Mouse (Mus musculus): ENCODE results near the gene Srpk2.
"Not testable (repeated sequence)": the region's sequence is repeated elsewhere in the genome, so short reads cannot be mapped to it uniquely, and the experiment has no call there.

The Srpk2 gene

GRCm38 (mm10) chr5:23672136-23672535 lies 12.3 kb downstream of the Srpk2 start:
- DNase-seq (ENCODE audit: low spot score): no peak

- DNase-seq (ENCODE audit: low spot score): no peak
Observed at GRCm38 (mm10) chr5:23670880-23671279, 13.5 kb downstream of the Srpk2 start.

GRCm38 (mm10) chr5:23665906-23666305 lies 18.5 kb downstream of the Srpk2 start:
- DNase-seq (ENCODE audit: low spot score): no peak

GRCm38 (mm10) chr5:23661191-23661590 lies 23.2 kb downstream of the Srpk2 start:
- no peak for DNase-seq (ENCODE audit: low spot score)

GRCm38 (mm10) chr5:23658017-23658416 lies 26.4 kb downstream of the Srpk2 start:
- DNase-seq (ENCODE audit: low spot score): no peak

GRCm38 (mm10) chr5:23656590-23656989 lies 27.8 kb downstream of the Srpk2 start:
- no peak for DNase-seq (ENCODE audit: low spot score)

- DNase-seq (ENCODE audit: low spot score): no peak
Observed at GRCm38 (mm10) chr5:23655030-23655429, 29.4 kb downstream of the Srpk2 start.

- DNase-seq (ENCODE audit: low spot score): no peak
Observed at GRCm38 (mm10) chr5:23652326-23652725, 32.1 kb downstream of the Srpk2 start.

- no peak for DNase-seq (ENCODE audit: low spot score)
Observed at GRCm38 (mm10) chr5:23651786-23652185, 32.6 kb downstream of the Srpk2 start.

GRCm38 (mm10) chr5:23650504-23650903 lies 33.9 kb downstream of the Srpk2 start:
- no peak for DNase-seq (ENCODE audit: low spot score)

GRCm38 (mm10) chr5:23649246-23649645 lies 35.2 kb downstream of the Srpk2 start:
- DNase-seq (ENCODE audit: low spot score): no peak

- DNase-seq (ENCODE audit: low spot score): no peak
Observed at GRCm38 (mm10) chr5:23645671-23646070, 38.7 kb downstream of the Srpk2 start.

GRCm38 (mm10) chr5:23639193-23639592 lies 45.2 kb downstream of the Srpk2 start:
- DNase-seq (ENCODE audit: low spot score): not testable (repeated sequence)

GRCm38 (mm10) chr5:23638023-23638422 lies 46.4 kb downstream of the Srpk2 start:
- DNase-seq (ENCODE audit: low spot score): no peak

GRCm38 (mm10) chr5:23637337-23637736 lies 47.1 kb downstream of the Srpk2 start:
- DNase-seq (ENCODE audit: low spot score): no peak

GRCm38 (mm10) chr5:23631490-23631889 lies 52.9 kb downstream of the Srpk2 start:
- no peak for DNase-seq (ENCODE audit: low spot score)

GRCm38 (mm10) chr5:23627221-23627620 lies 57.2 kb downstream of the Srpk2 start:
- DNase-seq (ENCODE audit: low spot score): no peak

- no peak for DNase-seq (ENCODE audit: low spot score)
Observed at GRCm38 (mm10) chr5:23626173-23626572, 58.2 kb downstream of the Srpk2 start.

GRCm38 (mm10) chr5:23620621-23621020 lies 63.8 kb downstream of the Srpk2 start:
- no peak for DNase-seq (ENCODE audit: low spot score)

GRCm38 (mm10) chr5:23618656-23619055 lies 65.8 kb downstream of the Srpk2 start:
- DNase-seq (ENCODE audit: low spot score): no peak

GRCm38 (mm10) chr5:23617104-23617415 lies 67.4 kb downstream of the Srpk2 start:
- no peak for DNase-seq (ENCODE audit: low spot score)

- peak; percentile 39 for DNase-seq (ENCODE audit: low spot score)
Observed at GRCm38 (mm10) chr5:23616270-23617103, 67.9 kb downstream of the Srpk2 start.

- DNase-seq (ENCODE audit: low spot score): no peak
Observed at GRCm38 (mm10) chr5:23615586-23616269, 68.7 kb downstream of the Srpk2 start.

GRCm38 (mm10) chr5:23612856-23613255 lies 71.6 kb downstream of the Srpk2 start:
- no peak for DNase-seq (ENCODE audit: low spot score)

All from yolk sac, embryonic 10.5 days (tissue).